Mouse (Mus musculus) kidney, adult 2 months (tissue): ENCODE data around the gene Bcat2.

Experiments used
- CTCF ChIP-seq: fragments of 200-500 bp; conservative IDR thresholded peaks from 2 replicates; pipeline ENCODE4 v1.5.1; 2011; ENCODE audit warnings: low read depth, mild to moderate bottlenecking, control low read depth, low read length, moderate library complexity, mixed read lengths; ENCODE audit not compliant: insufficient read depth, insufficient read length
- POLR2A ChIP-seq: fragments of 200-500 bp; IDR thresholded peaks from one replicate; pipeline ENCODE4 v1.6.1; 2011; ENCODE audit warnings: low read depth, low read length, control low read depth

- no peak for TF ChIP-seq POLR2A
- TF ChIP-seq CTCF: 0 out of 2 replicates have a peak, but pooled peaks have one; percentile 5
These were observed 25.4 kb upstream of the Bcat2 start for GRCm38 (mm10) chr7:45544525-45544924.
